Mouse (Mus musculus) cerebellum, adult 2 months (tissue): ENCODE data around the gene Cnot6l. TPM values are rescaled to one million over a fixed set of nuclear protein-coding genes. Genes with fewer than 3 reads are reported as not detected.

Experiments used
- DNase-seq, 2 experiments: peaks; one replicate each; pipeline ENCODE4 v3.0.0; 2021
- H3K27ac ChIP-seq: fragments of 200-500 bp; 2 replicates; pipeline ENCODE4 v1.5.1; 2012; ENCODE audit warnings: low read length, control low read depth, inconsistent platforms; ENCODE audit not compliant: insufficient read depth
- H3K27me3 ChIP-seq: fragments of 200-500 bp; 2 replicates; pipeline ENCODE4 v1.6.1; 2012; ENCODE audit warnings: inconsistent platforms, mild to moderate bottlenecking, low read length, moderate library complexity; ENCODE audit not compliant: control insufficient read depth, insufficient read depth
- H3K4me1 ChIP-seq: fragments of 200-500 bp; 2 replicates; pipeline ENCODE4 v1.6.1; 2011; ENCODE audit warnings: low read length; ENCODE audit not compliant: control insufficient read depth, insufficient read depth
- H3K4me3 ChIP-seq: fragments of 200-500 bp; replicated peaks from 2 replicates; pipeline ENCODE3; 2011; ENCODE audit warnings: mild to moderate bottlenecking, low read depth, low read length, control low read depth; ENCODE audit not compliant: insufficient read depth
- CTCF ChIP-seq: fragments of 200-500 bp; IDR thresholded peaks from 2 replicates; pipeline ENCODE4 v1.5.1; 2011; ENCODE audit warnings: low read depth, mild to moderate bottlenecking, control low read depth, low read length, moderate library complexity, borderline replicate concordance; ENCODE audit not compliant: insufficient read depth
- POLR2A ChIP-seq: fragments of 200-500 bp; IDR thresholded peaks from 2 replicates; pipeline ENCODE4 v1.6.1; 2011; ENCODE audit warnings: low read length, control low read depth, borderline replicate concordance; ENCODE audit not compliant: insufficient read depth
- WGBS: fragments of 180-500 bp; shearing (Covaris S2); methylation state at CpG from one replicate; pipeline ENCODE4 v1.1.7; 2018; 5-methylcytosine and 5-hydroxymethylcytosine counted together
- polyA plus RNA-seq: library from polyadenylated mRNA; depleted of rRNA; stranded (reverse); fragments of >200 nt; gene quantifications from 2 replicates; pipeline ENCODE4 v1.2.3, GENCODE M21; 2012

Cnot6l gene
- polyA plus RNA-seq, 1 experiment, result 15.2 TPM

DNA sequence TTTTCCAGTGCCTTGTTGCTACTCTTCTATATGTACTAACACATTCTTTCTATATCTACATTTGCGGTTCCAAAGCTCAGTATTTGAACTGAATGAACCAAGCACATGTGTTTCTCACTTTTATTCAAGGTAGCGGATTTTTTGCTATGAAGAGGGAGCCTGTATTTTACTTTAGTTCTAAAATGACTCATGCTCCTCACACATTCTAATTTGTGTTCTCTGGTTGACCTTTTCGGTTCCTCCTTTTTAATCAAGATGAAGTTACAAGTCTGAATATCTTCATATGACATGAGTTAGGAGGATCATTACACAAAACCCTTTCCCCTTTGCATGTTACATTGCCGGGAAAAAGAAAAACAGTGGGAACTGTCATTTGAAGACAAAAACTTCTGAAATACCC lies 7.8 kb upstream of the Cnot6l start:
- DNase-seq, result no peak
- no peaks in the 10 kb centered on the region for H3K27me3 ChIP-seq
- no peak overlapping the region for H3K27ac ChIP-seq
- H3K4me3 ChIP-seq, result no peak overlapping the region
- WGBS, result 89% methylated on average over 4 of the region's 4 CpGs
- H3K4me1 ChIP-seq, result no peaks in the 10 kb centered on the region
- TF ChIP-seq CTCF, result no peak
- no peak for TF ChIP-seq POLR2A

DNA sequence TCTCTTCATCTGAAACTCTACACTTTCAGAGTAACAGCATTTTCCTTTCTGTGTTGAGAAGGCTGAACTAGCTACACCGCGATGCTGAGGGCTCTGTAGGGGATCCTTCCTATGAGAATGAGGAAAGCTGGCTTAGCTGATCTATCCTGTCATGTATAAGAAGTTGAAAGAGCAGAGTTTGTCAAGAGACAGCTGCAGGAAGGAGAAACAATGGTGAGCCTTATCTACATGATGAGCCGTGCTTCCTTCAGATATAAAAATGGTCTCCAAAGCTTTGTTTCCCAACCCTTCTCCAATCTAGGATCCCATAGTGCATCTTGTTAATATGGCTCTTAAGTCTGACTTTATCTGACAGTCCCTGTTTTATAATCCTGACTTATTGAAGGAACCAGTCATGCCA lies 6.5 kb upstream of the Cnot6l start:
- Histone ChIP-seq H3K4me1 (no peaks in the 10 kb centered on the region), H3K27me3 (no peaks in the 10 kb centered on the region), H3K4me3 (no peak overlapping the region), H3K27ac (no peak overlapping the region)
- DNase-seq, result no peak
- WGBS, result 77% methylated on average over 3 of the region's 3 CpGs
- no peak for TF ChIP-seq POLR2A
- no peak for TF ChIP-seq CTCF

DNA sequence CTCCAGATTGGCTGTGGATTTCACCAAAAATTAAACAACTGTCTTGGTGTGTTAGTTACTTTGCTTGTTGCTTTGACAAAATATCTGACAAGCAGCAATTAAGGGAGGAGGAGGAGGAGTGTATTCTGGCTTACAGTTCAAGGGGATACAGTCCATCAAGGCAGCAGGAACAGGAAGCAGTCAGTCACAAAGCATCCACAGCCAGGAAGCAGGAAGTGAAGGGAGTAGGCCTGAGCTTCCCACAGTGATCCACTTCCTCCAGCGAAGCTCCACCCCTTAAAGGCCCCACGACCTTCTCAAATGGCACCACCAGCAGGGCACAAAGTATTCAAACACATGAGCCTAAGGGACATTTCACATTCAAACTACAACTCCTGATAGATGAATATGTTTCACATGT lies 2.8 kb upstream of the Cnot6l start:
- Histone ChIP-seq H3K27ac (no peak overlapping the region), H3K4me3 (no peak overlapping the region), H3K27me3 (no peaks in the 10 kb centered on the region), H3K4me1 (no peaks in the 10 kb centered on the region)
- no peak for DNase-seq
- no peak for TF ChIP-seq CTCF
- no peak for TF ChIP-seq POLR2A
- WGBS, result 92% methylated on average over 2 of the region's 2 CpGs

DNA sequence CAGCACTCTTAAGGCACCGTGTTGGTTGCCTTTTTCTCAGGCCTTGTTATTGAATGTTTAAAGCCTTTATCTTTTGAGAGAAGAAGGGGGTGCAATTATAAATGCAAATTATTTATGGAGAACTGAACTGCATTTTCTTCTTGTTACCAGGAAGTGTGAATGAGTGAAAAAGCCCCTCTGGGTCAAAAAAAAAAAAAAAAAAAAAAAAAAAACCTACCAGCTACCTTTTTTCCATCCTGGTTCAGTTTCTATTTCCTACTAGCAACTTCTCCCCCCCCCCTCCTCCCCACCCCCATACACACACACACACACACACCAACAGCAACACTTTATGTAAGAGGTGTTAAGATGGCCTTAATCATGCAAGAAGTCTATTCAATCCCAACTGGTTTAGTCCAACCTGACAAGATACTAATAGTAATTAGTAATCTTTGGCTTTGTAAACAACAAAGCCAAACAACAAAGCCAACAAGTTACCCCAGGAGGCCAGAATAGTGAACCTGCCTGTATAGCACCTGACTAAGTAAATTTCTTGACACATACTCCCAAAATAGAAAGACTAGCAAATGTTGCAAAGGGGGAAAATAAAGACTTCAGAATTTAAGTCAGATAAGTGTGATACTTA lies 463 bp downstream of the Cnot6l start:
- no peak for DNase-seq
- TF ChIP-seq CTCF, result no peak
- TF ChIP-seq POLR2A, result no peak
- Histone ChIP-seq H3K27ac (peak overlapping the region; percentile 94; the same call in 1 of the 2 replicates), H3K27me3 (no peaks in the 10 kb centered on the region), H3K4me3 (peak overlapping the region; percentile 99), H3K4me1 (no peaks in the 10 kb centered on the region; the same call in 1 of the 2 replicates)
- 0% methylated on average over 1 of the region's 1 CpGs for WGBS

DNA sequence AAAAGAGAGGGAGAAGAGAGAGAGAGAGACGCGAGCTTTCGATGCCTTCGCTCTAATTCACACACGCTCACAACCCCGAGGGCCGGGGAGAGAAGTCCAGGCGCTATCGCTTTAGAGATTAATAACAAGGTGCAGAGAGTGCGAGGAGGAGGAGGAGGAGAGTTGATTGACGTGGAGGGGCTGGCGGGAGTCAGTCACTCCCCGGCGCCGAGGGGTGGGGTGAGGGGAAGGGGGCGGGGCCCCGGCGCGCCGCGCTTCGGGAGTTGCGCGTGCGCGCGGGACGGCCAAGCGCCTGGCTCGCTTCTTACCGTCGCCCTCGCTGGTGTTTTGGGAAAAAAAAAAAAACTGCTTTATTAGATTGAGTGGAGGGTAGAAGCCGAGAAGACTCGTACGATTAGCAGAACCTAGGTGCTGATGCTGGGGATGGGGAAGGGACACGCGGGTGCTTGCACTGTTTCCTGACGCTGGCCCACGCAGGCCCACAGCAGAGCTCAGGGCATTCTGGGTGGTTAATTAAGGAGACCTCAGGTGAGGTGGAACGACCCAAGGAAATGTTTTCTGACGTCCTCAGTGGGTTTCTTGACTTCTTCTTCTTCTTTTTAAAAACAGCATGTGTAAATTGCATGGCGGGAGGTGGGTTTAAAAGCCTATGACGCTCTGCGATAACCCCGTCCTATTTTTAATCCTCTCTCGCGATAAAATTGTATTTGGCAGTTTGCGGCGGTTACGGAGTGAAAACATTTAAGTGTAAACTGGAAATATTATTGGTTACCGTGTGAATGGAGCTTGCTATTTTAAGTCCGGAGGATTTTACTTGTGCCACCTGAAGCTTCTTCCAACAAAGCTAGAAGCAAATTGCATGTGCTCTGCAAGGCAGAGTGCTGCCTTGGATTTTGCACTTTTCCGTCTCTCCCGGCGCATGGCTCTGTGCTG lies 1.3 kb downstream of the Cnot6l start:
- Histone ChIP-seq H3K27ac (peak overlapping the region; percentile 97), H3K4me3 (peak overlapping the region; percentile 99), H3K4me1 (no peaks in the 10 kb centered on the region; the same call in 1 of the 2 replicates), H3K27me3 (no peaks in the 10 kb centered on the region)
- TF ChIP-seq CTCF (no peak), POLR2A (peak; percentile 74; the same call in 1 of the 2 replicates)
- peak; percentile 86 to 89 for DNase-seq
- under 1% methylated on average over 56 of the region's 56 CpGs for WGBS

DNA sequence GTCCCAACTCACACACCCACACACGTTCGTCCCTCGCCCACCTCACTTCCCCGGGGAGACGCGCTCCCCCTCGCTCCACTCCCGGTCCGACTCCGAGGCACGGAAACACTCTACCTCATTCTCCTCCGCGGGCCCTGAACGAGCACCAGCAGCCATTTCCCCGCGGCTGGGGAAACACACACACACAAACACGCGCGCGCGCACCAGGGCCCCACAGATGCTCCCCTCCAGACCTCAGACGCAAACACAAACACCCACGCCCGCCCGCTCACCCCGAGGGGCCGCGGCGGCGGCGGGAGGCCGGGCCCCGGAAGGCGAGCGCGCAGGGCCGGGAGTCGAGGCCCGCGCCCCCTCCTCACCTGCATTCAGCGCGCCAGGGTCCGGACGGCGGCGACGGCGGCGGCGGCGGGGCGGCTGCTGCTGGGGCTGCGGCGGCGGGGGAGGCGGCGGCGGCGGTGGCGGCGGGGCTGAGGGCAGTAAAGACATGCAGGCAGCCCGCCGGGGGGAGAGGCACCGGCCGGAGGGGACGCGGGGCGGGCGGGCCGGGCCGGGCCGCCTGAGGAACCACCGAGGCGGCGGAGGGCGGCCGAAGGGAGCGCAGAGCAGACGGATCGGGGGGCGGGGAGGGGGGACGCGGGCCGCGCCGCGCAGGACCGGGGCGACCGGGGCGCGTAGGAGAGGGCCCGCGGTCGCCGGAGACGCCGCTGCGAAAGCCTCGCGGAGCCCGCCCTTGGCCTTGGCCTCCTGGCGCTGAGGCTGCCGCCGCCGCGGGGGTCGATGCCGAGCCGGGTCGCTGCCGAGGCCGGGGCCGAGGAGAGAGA lies 2.2 kb downstream of the Cnot6l start:
- DNase-seq, result peak; percentile 68 to 76
- H3K27ac ChIP-seq, result peak overlapping the region; percentile 97
- TF ChIP-seq POLR2A (peak; percentile 35; the same call in 1 of the 2 replicates), CTCF (no peak)
- peak overlapping the region; percentile 99 for H3K4me3 ChIP-seq
- H3K4me1 ChIP-seq, result no peaks in the 10 kb centered on the region; the same call in 1 of the 2 replicates
- 1% methylated on average over 83 of the region's 114 CpGs for WGBS
- no peaks in the 10 kb centered on the region for H3K27me3 ChIP-seq

DNA sequence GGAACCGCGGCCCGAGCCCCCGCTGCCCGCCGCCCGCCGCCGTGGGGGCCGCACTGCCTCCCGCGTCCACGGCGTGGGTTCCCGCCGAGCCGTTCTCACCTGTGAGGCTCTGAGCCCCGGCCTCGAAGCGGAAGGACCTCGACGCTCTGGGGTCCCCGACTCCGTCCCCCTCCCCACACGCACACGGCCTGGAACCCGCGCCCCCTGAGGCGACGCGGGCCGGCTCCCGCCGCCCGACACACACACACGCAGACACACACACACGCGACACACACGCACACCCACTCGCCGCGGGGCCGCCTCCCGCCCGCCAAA lies 2.8 kb downstream of the Cnot6l start:
- DNase-seq, result no peak
- peak overlapping the region; percentile 99 for H3K4me3 ChIP-seq
- H3K27me3 ChIP-seq, result no peaks in the 10 kb centered on the region
- under 1% methylated on average over 42 of the region's 45 CpGs for WGBS
- no peaks in the 10 kb centered on the region; the same call in 1 of the 2 replicates for H3K4me1 ChIP-seq
- TF ChIP-seq CTCF (no peak), POLR2A (no peak)
- H3K27ac ChIP-seq, result peak overlapping the region; percentile 72
